Mouse (Mus musculus) hindbrain, postnatal 0 days (tissue): Measurements from ENCODE around the gene Cacna1s. TPM values are rescaled to one million over a fixed set of nuclear protein-coding genes. Genes with fewer than 3 reads are reported as not detected.

ENCODE experiments used
- ATAC-seq: fragments of 200-750 bp; cut with Nextera tagmentation; 2 replicates; pipeline ENCODE4 v1.8.0; 2017; ENCODE audit warnings: mild to moderate bottlenecking, moderate TSS enrichment, moderate library complexity
- DNase-seq: peaks from one replicate; pipeline ENCODE4 v3.0.0-alpha.2; 2015; ENCODE audit warnings: low spot score
- H3K27ac ChIP-seq: fragments of 300-500 bp; sonication (generic); 2 replicates; pipeline ENCODE4 v1.5.1; 2014; ENCODE audit warnings: mild to moderate bottlenecking
- H3K27me3 ChIP-seq: fragments of 300-500 bp; sonication (generic); 2 replicates; pipeline ENCODE4 v1.6.1; 2014; ENCODE audit warnings: low read length, mixed read lengths; ENCODE audit not compliant: insufficient read depth
- H3K36me3 ChIP-seq: fragments of 300-500 bp; sonication (generic); 2 replicates; pipeline ENCODE4 v1.6.1; 2014; ENCODE audit warnings: low read length, mixed read lengths; ENCODE audit not compliant: insufficient read depth
- H3K4me1 ChIP-seq: fragments of 300-500 bp; sonication (generic); 2 replicates; pipeline ENCODE4 v1.6.1; 2014; ENCODE audit warnings: antibody characterized with exemption, low read length, mixed read lengths; ENCODE audit not compliant: insufficient read depth
- H3K4me2 ChIP-seq: fragments of 300-500 bp; sonication (generic); 2 replicates; pipeline ENCODE4 v1.6.1; 2014; ENCODE audit warnings: low read depth, mild to moderate bottlenecking, low read length, moderate library complexity, mixed read lengths
- H3K4me3 ChIP-seq: fragments of 300-500 bp; sonication (generic); 2 replicates; pipeline ENCODE4 v1.5.1; 2014; ENCODE audit warnings: low read length
- H3K9ac ChIP-seq: fragments of 300-500 bp; sonication (generic); replicated peaks from 2 replicates; pipeline ENCODE4 v1.6.1; 2014; ENCODE audit warnings: mild to moderate bottlenecking, low read length, moderate library complexity, mixed read lengths
- H3K9me3 ChIP-seq: fragments of 300-500 bp; sonication (generic); 2 replicates; pipeline ENCODE4 v1.6.1; 2016; ENCODE audit warnings: low read length, mixed read lengths
- CTCF ChIP-seq: IDR thresholded peaks from 2 replicates; pipeline ENCODE4 v1.5.1; 2016; ENCODE audit warnings: antibody characterized with exemption, control low read depth, low read depth
- WGBS: fragments of 180-500 bp; shearing (Covaris S2); extraction: QIAGEN DNeasy Blood & Tissue Kit; methylation state at CpG from one replicate; pipeline ENCODE4 v1.1.7; 2014; 5-methylcytosine and 5-hydroxymethylcytosine counted together
- polyA plus RNA-seq: library from polyadenylated mRNA; unstranded; fragments of >200 nt; fragmentation: Nextera tagmentation; extraction: Ambion mirVana; gene quantifications from 2 replicates; pipeline ENCODE4 v1.2.1, GENCODE M21; 2015
- total RNA-seq: library from RNA; depleted of rRNA; stranded (reverse); fragments of >200 nt; gene quantifications from 2 replicates; pipeline ENCODE4 v1.2.3, GENCODE M21; 2014

Gene Cacna1s
- total and polyA plus RNA-seq, 2 experiments from 2014 or later: 0.53 to 1.9 TPM

DNA sequence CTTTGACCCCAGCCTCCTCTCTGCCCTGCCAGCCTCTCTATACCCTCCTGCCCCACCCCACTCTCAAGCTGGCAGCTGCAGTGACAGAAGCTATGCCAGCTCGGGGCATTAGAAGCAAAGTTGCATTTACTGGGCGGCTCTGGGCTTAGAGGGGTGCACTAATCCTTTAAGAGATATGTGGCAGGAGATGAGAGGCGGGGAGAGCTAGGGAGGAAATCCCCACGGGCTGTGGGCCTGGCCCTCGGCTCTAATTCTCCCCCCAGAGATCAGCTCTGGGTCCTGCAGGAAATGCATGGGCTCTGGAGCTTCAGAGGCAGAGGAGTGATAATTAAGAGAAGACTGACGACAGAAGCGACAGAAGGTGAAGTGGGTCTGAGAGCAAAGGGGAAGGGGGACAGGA lies 19.6 kb upstream of the Cacna1s start:
- Histone ChIP-seq H3K4me1 (no peaks in the 10 kb centered on the region), H3K27ac (no peak overlapping the region), H3K4me2 (no peak overlapping the region), H3K9me3 (no peaks in the 10 kb centered on the region), H3K4me3 (no peak overlapping the region), H3K27me3 (no peaks in the 10 kb centered on the region), H3K36me3 (peaks cover 23% of the 10 kb centered on the region; the same call in 1 of the 2 replicates), H3K9ac (no peak overlapping the region)
- DNase-seq (no peak), ATAC-seq (no peak; the same call in 1 of the 2 replicates)
- 63% methylated on average over 7 of the region's 7 CpGs for WGBS
- no peak for TF ChIP-seq CTCF

- DNase-seq (peak; percentile 54), ATAC-seq (no peak)
- Histone ChIP-seq H3K4me2 (no peak overlapping the region), H3K9ac (no peak overlapping the region), H3K27me3 (no peaks in the 10 kb centered on the region), H3K36me3 (0 out of 2 replicates have a peak, but pooled peaks cover 13% of the 10 kb centered on the region), H3K4me3 (no peak overlapping the region), H3K9me3 (no peaks in the 10 kb centered on the region), H3K4me1 (0 out of 2 replicates have a peak, but pooled peaks cover 6% of the 10 kb centered on the region), H3K27ac (no peak overlapping the region)
- WGBS: 57% methylated on average over 5 of the region's 5 CpGs
- TF ChIP-seq CTCF: no peak
These were observed 13.6 kb upstream of the Cacna1s start for GRCm38 (mm10) chr1:136038746-136039538.

DNA sequence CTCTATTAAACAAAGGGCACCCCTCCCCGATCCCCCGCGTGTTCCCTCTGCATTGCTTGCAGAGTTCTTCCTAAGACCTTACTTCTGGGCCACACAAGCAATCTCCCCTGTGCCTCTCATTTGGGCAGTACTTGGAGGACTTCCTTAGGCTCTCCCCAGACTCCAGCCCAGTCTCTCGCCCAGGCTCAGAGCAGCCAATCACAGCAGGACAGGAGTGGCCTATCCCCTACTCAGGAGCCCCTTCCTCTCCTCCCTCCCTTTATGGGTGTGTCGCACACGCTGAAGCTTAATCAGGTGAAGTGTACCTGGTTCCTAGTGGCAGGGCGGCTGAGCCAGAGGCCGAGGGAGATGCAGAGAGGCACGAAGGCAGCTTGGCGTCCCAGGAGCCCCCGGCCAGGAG lies 12.1 kb upstream of the Cacna1s start:
- Histone ChIP-seq H3K27ac (no peak overlapping the region), H3K9ac (no peak overlapping the region), H3K27me3 (no peaks in the 10 kb centered on the region), H3K4me3 (no peak overlapping the region), H3K4me1 (0 out of 2 replicates have a peak, but pooled peaks cover 6% of the 10 kb centered on the region), H3K36me3 (no peaks in the 10 kb centered on the region), H3K4me2 (no peak overlapping the region), H3K9me3 (no peaks in the 10 kb centered on the region)
- no peak for TF ChIP-seq CTCF
- WGBS: 24% methylated on average over 11 of the region's 11 CpGs
- ATAC-seq (peak; percentile 37; the same call in 1 of the 2 replicates), DNase-seq (no peak)

DNA sequence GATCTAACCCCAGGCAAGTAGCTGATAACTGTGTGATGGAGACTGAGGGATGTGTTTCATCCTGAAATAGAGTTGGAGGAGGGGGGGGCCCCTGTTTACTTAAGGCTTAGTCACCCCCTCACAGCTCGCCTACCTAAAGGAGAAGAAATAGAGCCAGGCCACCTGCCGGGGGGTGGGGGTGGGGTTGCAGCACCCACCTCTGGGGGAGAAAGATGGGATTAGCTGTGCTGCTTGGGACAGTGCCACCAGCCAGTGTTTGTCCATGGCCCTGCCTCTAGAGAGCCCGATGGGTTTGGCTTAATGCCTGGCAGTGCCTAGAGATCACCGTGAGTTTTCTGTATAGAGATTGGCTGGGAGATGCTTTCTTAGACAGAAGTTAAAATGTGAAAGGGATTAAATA lies 11.7 kb upstream of the Cacna1s start:
- DNase-seq (peak; percentile 52), ATAC-seq (no peak)
- Histone ChIP-seq H3K27ac (no peak overlapping the region), H3K4me2 (no peak overlapping the region), H3K4me3 (no peak overlapping the region), H3K36me3 (no peaks in the 10 kb centered on the region), H3K9me3 (no peaks in the 10 kb centered on the region), H3K4me1 (0 out of 2 replicates have a peak, but pooled peaks cover 6% of the 10 kb centered on the region), H3K27me3 (no peaks in the 10 kb centered on the region), H3K9ac (no peak overlapping the region)
- WGBS: 21% methylated on average over 4 of the region's 4 CpGs
- TF ChIP-seq CTCF: no peak

GRCm38 (mm10) chr1:136045774-136046173 lies 6.8 kb upstream of the Cacna1s start:
- ATAC-seq (peak; percentile 55), DNase-seq (peak; percentile 87)
- H3K27ac ChIP-seq: no peak overlapping the region
- H3K36me3 ChIP-seq: no peaks in the 10 kb centered on the region
- peaks cover 2% of the 10 kb centered on the region; the same call in 1 of the 2 replicates for H3K4me1 ChIP-seq
- no peak overlapping the region for H3K4me3 ChIP-seq
- 9% methylated on average over 4 of the region's 4 CpGs for WGBS
- TF ChIP-seq CTCF: peak; percentile 87
- 0 out of 2 replicates have a peak, but pooled peaks cover 4% of the 10 kb centered on the region for H3K27me3 ChIP-seq
- H3K4me2 ChIP-seq: no peak overlapping the region
- no peak overlapping the region for H3K9ac ChIP-seq
- no peaks in the 10 kb centered on the region for H3K9me3 ChIP-seq

DNA sequence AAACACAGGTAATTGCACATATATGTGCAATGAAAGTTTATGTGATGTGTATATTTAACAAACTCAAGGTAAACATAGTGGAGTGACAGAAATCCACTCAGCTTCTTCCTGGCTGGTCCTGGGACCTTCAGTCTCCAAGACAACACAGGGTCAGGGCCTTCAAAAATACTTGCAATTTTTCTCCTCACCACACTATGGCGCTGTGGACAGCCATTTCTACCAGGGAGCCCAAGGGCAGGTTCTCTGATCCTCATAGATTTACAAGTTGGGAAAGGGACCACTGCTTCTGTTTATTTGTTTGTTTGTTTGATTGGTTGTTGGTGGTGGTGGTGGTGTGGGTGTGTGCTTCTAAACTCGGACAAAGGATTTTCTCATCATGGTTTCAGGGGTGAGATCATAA lies 5.1 kb upstream of the Cacna1s start:
- WGBS: 7% methylated on average over 2 of the region's 2 CpGs

DNA sequence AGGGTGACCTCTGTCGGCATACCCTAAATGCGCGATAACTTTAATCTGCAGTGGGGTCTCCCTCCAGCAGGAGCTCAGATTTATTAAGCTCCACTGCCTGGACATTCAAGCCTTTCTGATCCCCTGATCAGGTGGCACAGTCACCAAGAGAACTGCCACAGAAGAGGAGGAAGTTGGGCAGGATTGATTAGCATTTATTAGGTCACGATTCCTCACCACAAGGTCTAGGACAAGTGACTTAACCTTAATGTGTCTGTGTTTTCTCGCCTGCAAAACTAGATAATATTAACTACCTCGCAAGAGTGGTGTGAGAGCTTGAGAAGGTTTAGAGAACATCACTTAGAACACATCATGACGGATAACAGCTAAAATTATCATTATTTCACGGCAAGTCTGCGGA lies 4.7 kb upstream of the Cacna1s start:
- ATAC-seq: no peak
- peaks cover 6% of the 10 kb centered on the region; the same call in 1 of the 2 replicates for H3K4me1 ChIP-seq
- H3K9ac ChIP-seq: no peak overlapping the region
- H3K4me2 ChIP-seq: no peak overlapping the region
- H3K4me3 ChIP-seq: no peak overlapping the region
- 80% methylated on average over 9 of the region's 9 CpGs for WGBS
- H3K27me3 ChIP-seq: 0 out of 2 replicates have a peak, but pooled peaks cover 4% of the 10 kb centered on the region
- H3K27ac ChIP-seq: no peak overlapping the region
- TF ChIP-seq CTCF: no peak
- no peaks in the 10 kb centered on the region for H3K9me3 ChIP-seq
- no peak for DNase-seq
- no peaks in the 10 kb centered on the region for H3K36me3 ChIP-seq

More for the DNA sequence above, 5.1 kb upstream of the Cacna1s start:
- Histone ChIP-seq H3K27ac (no peak overlapping the region), H3K4me2 (no peak overlapping the region), H3K9me3 (no peaks in the 10 kb centered on the region), H3K4me1 (peaks cover 6% of the 10 kb centered on the region; the same call in 1 of the 2 replicates), H3K27me3 (0 out of 2 replicates have a peak, but pooled peaks cover 4% of the 10 kb centered on the region), H3K9ac (no peak overlapping the region), H3K36me3 (no peaks in the 10 kb centered on the region), H3K4me3 (no peak overlapping the region)
- TF ChIP-seq CTCF: peak; percentile 79
- ATAC-seq: no peak
- peak; percentile 63 for DNase-seq
